Mouse (Mus musculus) heart, adult 2 months (tissue): Measurements from ENCODE around the gene Tex13c2. TPM values are rescaled to one million over a fixed set of nuclear protein-coding genes. Genes with fewer than 3 reads are reported as not detected.

ENCODE experiments used
- DNase-seq, 2 experiments: peaks; one replicate each; pipeline ENCODE4 v3.0.0; 2021
- H3K27ac ChIP-seq: fragments of 200-600 bp; 2 replicates; pipeline ENCODE4 v1.8.1; 2022
- H3K27me3 ChIP-seq: fragments of 200-500 bp; 2 replicates; pipeline ENCODE4 v1.6.1; 2012; ENCODE audit warnings: mild to moderate bottlenecking, low read length, inconsistent platforms, mixed read lengths; ENCODE audit not compliant: control insufficient read depth, insufficient read depth
- H3K36me3 ChIP-seq: fragments of 200-500 bp; 2 replicates; pipeline ENCODE4 v1.6.1; 2012; ENCODE audit warnings: low read length, inconsistent platforms; ENCODE audit not compliant: control insufficient read depth, insufficient read depth
- H3K4me1 ChIP-seq: fragments of 200-500 bp; 2 replicates; pipeline ENCODE4 v1.6.1; 2011; ENCODE audit warnings: low read length; ENCODE audit not compliant: control insufficient read depth, insufficient read depth
- H3K4me3 ChIP-seq: fragments of 200-600 bp; 2 replicates; pipeline ENCODE4 v1.8.1; 2022
- H3K79me2 ChIP-seq: fragments of 200-500 bp; replicated peaks from 2 replicates; pipeline ENCODE4 v1.6.1; 2012; ENCODE audit warnings: mild to moderate bottlenecking, inconsistent platforms, low read length, moderate library complexity, mixed read lengths; ENCODE audit not compliant: control insufficient read depth, insufficient read depth
- H3K9ac ChIP-seq: fragments of 200-500 bp; 2 replicates; pipeline ENCODE4 v1.6.1; 2012; ENCODE audit warnings: low read depth, mild to moderate bottlenecking, control low read depth, inconsistent platforms, low read length, mixed read lengths
- CTCF ChIP-seq: fragments of 200-600 bp; IDR thresholded peaks from 2 replicates; pipeline ENCODE4 v1.8.1; 2022; ENCODE audit warnings: antibody characterized with exemption, mild to moderate bottlenecking, moderate library complexity
- EP300 ChIP-seq: fragments of 200-500 bp; IDR thresholded peaks from 2 replicates; pipeline ENCODE4 v1.6.1; 2011; ENCODE audit warnings: low read depth, low read length, control low read depth; ENCODE audit not compliant: insufficient read depth
- POLR2A ChIP-seq: fragments of 200-500 bp; IDR thresholded peaks from 2 replicates; pipeline ENCODE4 v1.6.1; 2011; ENCODE audit warnings: mild to moderate bottlenecking, low read depth, low read length, control low read depth; ENCODE audit not compliant: insufficient read depth
- WGBS: fragments of 180-500 bp; shearing (Covaris S2); methylation state at CpG from one replicate; pipeline ENCODE4 v1.1.7; 2018; 5-methylcytosine and 5-hydroxymethylcytosine counted together
- intact Hi-C: fragments of 180-260 bp; cut with DNase I; formaldehyde crosslinking; loops from one replicate; pipeline ENCODE4 v1.15.1; 2025
- long read RNA-seq: library from polyadenylated mRNA; stranded (forward); transcript quantifications from one replicate; pipeline ENCODE4 v2.0.0, GENCODE M21; 2021
- polyA plus RNA-seq: library from polyadenylated mRNA; depleted of rRNA; stranded (reverse); fragments of >200 nt; gene quantifications from 2 replicates; pipeline ENCODE4 v1.2.3, GENCODE M21; 2012; rRNA removed
- total RNA-seq, 2 experiments: library from RNA; stranded (reverse); gene quantifications; 2 replicates each; pipeline ENCODE4 v1.2.3; 2021

Tex13c2 gene
- total RNA-seq (not detected), polyA plus RNA-seq (not detected in 2 replicates)
- long read RNA-seq: 0 reads

- TF ChIP-seq EP300: no peak
- TF ChIP-seq CTCF: no peak
- TF ChIP-seq POLR2A: no peak
- H3K4me1 ChIP-seq: no peaks in the 10 kb centered on the region
- H3K36me3 ChIP-seq: no peaks in the 10 kb centered on the region
- intact Hi-C loops: no loop called here
- 89% methylated on average over 16 of the region's 16 CpGs for WGBS
- no peak within 1 kb of the TSS for H3K27ac ChIP-seq
- H3K79me2 ChIP-seq: no peaks in the 10 kb centered on the region
- H3K27me3 ChIP-seq: no peaks in the 10 kb centered on the region
- H3K9ac ChIP-seq: no peak within 1 kb of the TSS
- no peak for DNase-seq
- no peak within 1 kb of the TSS for H3K4me3 ChIP-seq
These were observed at the start of gene Tex13c2 for GRCm38 (mm10) chrX:42489446-42489845. Gene Tex13c2 (plus strand): TSS chrX:42489691.

- 69% methylated on average over 1 of the region's 1 CpGs for WGBS
- Histone ChIP-seq H3K27ac (no peak overlapping the region), H3K36me3 (no peaks in the 10 kb centered on the region), H3K4me3 (no peak overlapping the region), H3K79me2 (no peaks in the 10 kb centered on the region), H3K4me1 (no peaks in the 10 kb centered on the region), H3K27me3 (no peaks in the 10 kb centered on the region), H3K9ac (no peak overlapping the region)
- no peak for TF ChIP-seq POLR2A
- TF ChIP-seq CTCF: no peak
- no peak for TF ChIP-seq EP300
- no peak for DNase-seq
- intact Hi-C loops: no loop called here
These were observed 39.2 kb upstream of the Tex13c2 start for GRCm38 (mm10) chrX:42450305-42450704.

- Histone ChIP-seq H3K36me3 (no peaks in the 10 kb centered on the region), H3K27ac (no peak overlapping the region), H3K4me3 (no peak overlapping the region), H3K27me3 (no peaks in the 10 kb centered on the region), H3K9ac (no peak overlapping the region), H3K79me2 (no peaks in the 10 kb centered on the region), H3K4me1 (no peaks in the 10 kb centered on the region)
- TF ChIP-seq POLR2A (no peak), EP300 (no peak), CTCF (no peak)
- intact Hi-C loops: no loop called here
- WGBS: 60% methylated on average over 1 of the region's 1 CpGs
- DNase-seq: no peak
These were observed 36.5 kb upstream of the Tex13c2 start for GRCm38 (mm10) chrX:42453001-42453400.

- no peaks in the 10 kb centered on the region for H3K27me3 ChIP-seq
- DNase-seq: no peak
- no peak overlapping the region for H3K27ac ChIP-seq
- H3K4me1 ChIP-seq: no peaks in the 10 kb centered on the region
- no peaks in the 10 kb centered on the region for H3K79me2 ChIP-seq
- no peaks in the 10 kb centered on the region for H3K36me3 ChIP-seq
- H3K9ac ChIP-seq: no peak overlapping the region
- H3K4me3 ChIP-seq: no peak overlapping the region
- 72% methylated on average over 7 of the region's 7 CpGs for WGBS
- TF ChIP-seq POLR2A (no peak), CTCF (no peak), EP300 (no peak)
- intact Hi-C loops: no loop called here
These were observed 35.0 kb upstream of the Tex13c2 start for GRCm38 (mm10) chrX:42454533-42454932.

- no peaks in the 10 kb centered on the region for H3K79me2 ChIP-seq
- 87% methylated on average over 8 of the region's 8 CpGs for WGBS
- H3K9ac ChIP-seq: no peak overlapping the region
- no peaks in the 10 kb centered on the region for H3K4me1 ChIP-seq
- H3K36me3 ChIP-seq: no peaks in the 10 kb centered on the region
- intact Hi-C loops: no loop called here
- H3K4me3 ChIP-seq: no peak overlapping the region
- TF ChIP-seq POLR2A (no peak), CTCF (no peak), EP300 (no peak)
- H3K27ac ChIP-seq: no peak overlapping the region
- no peak for DNase-seq
- H3K27me3 ChIP-seq: no peaks in the 10 kb centered on the region
These were observed 845 bp downstream of the Tex13c2 start for GRCm38 (mm10) chrX:42490336-42490735.

GRCm38 (mm10) chrX:42500538-42500937, 11.0 kb downstream of the Tex13c2 start:
- DNase-seq: no peak
- Histone ChIP-seq H3K79me2 (no peaks in the 10 kb centered on the region), H3K36me3 (no peaks in the 10 kb centered on the region), H3K9ac (no peak overlapping the region), H3K4me3 (no peak overlapping the region), H3K4me1 (no peaks in the 10 kb centered on the region), H3K27ac (no peak overlapping the region), H3K27me3 (no peaks in the 10 kb centered on the region)
- TF ChIP-seq CTCF (no peak), EP300 (no peak), POLR2A (no peak)
- intact Hi-C loops: no loop called here
